Mouse (Mus musculus): ENCODE measurements around the gene Kdm5c. TPM values are rescaled to one million over a fixed set of nuclear protein-coding genes. Genes with fewer than 3 reads are reported as not detected.
A peak's percentile ranks its signal among the peaks of the same experiment; 100 is the strongest.

Gene Kdm5c
- 62.7 and 70.6 TPM in 2 replicates for polyA plus RNA-seq (2016; fragmentation: Nextera tagmentation; extraction: Ambion mirVana)

DNA sequence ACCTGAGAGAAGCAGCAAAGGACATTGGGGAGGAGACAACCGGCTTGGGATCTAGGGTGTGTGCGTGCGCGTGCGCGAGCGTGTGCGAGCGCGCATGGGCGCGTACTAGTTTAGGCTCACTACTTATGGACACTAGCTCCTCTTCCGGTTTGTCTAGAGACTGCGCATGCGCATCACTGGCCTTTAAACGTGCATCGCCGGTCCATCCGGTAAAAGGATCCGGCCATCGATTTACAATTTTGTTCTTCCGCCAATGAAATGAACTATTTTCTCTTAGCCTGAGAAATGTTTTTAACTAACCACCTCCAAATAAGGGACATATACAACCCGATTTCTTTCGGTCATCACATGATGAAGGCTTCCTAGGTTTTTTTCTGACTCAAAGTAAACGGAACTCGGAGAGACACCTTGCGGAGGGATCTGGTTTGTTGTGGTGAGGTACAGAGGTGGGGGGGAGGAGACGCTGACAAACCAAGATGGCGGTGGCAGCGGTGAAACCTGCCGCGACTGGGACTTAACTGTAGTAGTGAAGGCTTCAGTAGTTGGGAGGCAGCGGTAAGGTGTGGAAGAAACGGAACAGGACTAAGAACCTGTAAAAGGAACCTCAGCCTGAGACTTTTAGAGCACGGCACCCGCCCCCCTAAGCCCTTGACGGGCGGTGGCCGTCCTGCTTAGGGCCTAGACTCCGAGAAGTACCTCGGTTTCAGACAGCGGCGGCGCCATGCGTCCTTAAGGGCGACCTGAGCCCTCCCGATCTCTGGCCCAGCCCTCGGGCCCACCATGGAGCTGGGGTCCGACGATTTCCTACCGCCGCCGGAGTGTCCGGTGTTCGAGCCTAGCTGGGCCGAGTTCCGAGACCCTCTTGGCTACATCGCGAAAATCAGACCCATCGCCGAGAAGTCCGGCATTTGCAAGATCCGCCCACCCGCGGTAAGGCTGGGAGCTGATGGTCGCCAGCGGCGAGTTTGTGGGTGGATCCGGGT is at the start of gene Kdm5c:
Gene Kdm5c (plus strand): TSS at position 240 of the 983 bp plus-strand sequence.
- peaks cover 15% of the 10 kb centered on the region for H3K4me1 ChIP-seq (replicated peaks)
- DNase-seq (ENCODE audit: low spot score): peak; percentile 94
- peaks cover 8% of the 10 kb centered on the region for H3K27me3 ChIP-seq (ENCODE audit: insufficient read depth, poor library complexity, severe bottlenecking)
- peaks cover 17% of the 10 kb centered on the region for H3K36me3 ChIP-seq
- peak within 1 kb of the TSS; percentile 93 for H3K27ac ChIP-seq
- no peaks in the 10 kb centered on the region for H3K9me3 ChIP-seq
- peak within 1 kb of the TSS; percentile 89 for H3K4me3 ChIP-seq
- under 1% methylated on average over 69 of the region's 69 CpGs for WGBS

DNA sequence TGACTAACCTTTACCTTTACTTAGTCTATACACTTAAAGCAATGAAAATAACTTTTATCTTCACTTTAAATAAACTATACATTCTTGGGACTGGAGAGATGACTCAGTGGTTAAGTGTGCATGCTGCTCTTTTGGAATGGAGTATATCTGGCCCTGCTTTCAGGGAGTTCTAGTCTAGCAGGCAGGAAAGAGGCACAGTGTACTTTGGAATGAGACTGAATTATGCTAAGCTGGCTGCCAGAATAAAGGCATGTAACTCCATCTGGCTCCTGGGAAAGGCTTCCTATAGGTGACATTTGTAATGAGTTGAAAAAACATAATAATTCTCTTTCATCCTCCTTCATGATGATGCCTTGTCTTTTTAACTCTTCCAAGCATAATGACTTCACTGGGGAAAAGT is 45.7 kb upstream of the Kdm5c start:
- H3K4me1 ChIP-seq (replicated peaks): no peaks in the 10 kb centered on the region
- H3K36me3 ChIP-seq: no peaks in the 10 kb centered on the region
- DNase-seq (ENCODE audit: low spot score): no peak
- no peak overlapping the region for H3K27ac ChIP-seq
- H3K9me3 ChIP-seq: no peaks in the 10 kb centered on the region
- H3K27me3 ChIP-seq (ENCODE audit: insufficient read depth, poor library complexity, severe bottlenecking): peaks cover 88% of the 10 kb centered on the region
- H3K4me3 ChIP-seq: no peak overlapping the region

DNA sequence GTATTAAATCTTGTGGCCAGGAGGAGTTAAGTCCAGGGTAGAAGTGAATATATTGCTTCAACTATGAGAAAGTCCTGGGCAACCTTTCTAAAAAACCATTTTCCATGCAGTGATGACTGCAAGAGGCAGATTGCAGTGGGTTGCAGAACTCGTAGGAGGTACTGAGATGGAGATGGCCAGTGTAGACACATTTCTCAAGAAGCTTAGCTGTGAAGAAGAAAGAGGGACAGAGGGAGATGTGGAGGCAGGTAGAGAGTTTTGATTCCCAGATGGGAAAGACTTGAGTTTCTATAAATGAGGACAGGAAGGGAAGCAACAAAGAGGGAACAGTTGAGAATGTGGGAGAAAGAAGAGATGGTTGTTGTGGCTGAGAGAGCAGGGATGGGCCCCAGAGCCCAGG is 41.6 kb upstream of the Kdm5c start:
- no peaks in the 10 kb centered on the region for H3K36me3 ChIP-seq
- H3K4me3 ChIP-seq: no peak overlapping the region
- WGBS: 78% methylated on average over 1 of the region's 1 CpGs
- no peak overlapping the region for H3K27ac ChIP-seq
- no peaks in the 10 kb centered on the region for H3K9me3 ChIP-seq
- H3K27me3 ChIP-seq (ENCODE audit: insufficient read depth, poor library complexity, severe bottlenecking): peaks cover 100% of the 10 kb centered on the region
- no peaks in the 10 kb centered on the region for H3K4me1 ChIP-seq (replicated peaks)
- no peak for DNase-seq (ENCODE audit: low spot score)

DNA sequence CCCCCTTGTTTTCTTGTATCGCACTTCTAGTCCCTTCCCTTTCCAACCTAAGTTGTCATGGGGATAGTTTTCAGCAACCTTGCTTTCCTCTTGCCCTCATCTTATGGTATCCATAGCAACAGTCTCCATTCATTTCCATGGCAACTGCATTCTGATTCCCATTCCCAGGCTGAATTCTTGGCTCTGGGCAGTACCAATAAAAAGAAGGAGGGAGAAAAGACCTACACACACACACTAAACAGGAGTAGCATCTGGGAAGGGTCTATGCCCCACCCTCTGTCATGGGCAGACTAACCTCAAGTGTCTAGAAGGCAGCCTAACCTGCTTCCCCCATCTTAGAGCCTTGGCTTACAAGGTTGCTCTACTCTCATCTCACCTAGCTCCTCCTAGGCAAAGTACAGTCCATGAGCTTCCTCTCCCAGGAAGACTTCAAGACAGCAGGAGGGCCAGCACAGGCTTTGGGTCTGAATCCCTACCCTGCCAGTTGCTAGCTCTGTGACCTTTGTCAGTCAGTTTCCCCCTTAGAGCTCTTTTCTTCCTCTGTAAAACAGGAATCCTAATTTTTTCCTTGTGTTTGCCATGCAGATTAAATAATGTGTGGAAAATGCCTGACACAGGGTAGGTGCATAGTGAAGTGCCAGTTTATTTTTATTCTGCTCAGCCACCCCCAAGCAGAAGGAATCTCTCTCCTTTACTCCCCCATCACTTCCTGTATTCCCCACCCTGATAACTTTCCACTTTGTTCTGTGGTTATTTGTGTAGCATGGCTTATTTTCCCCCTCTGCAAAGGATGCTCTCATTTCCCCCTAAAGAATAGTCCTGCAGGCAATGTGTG is 34.8 kb upstream of the Kdm5c start:
- Histone ChIP-seq H3K4me3 (no peak overlapping the region; the same call in 1 of the 2 replicates), H3K9me3 (no peaks in the 10 kb centered on the region), H3K36me3 (no peaks in the 10 kb centered on the region), H3K27me3 (ENCODE audit: insufficient read depth, poor library complexity, severe bottlenecking) (peaks cover 100% of the 10 kb centered on the region), H3K4me1 (replicated peaks) (peaks cover 45% of the 10 kb centered on the region), H3K27ac (peak overlapping the region; percentile 79)
- WGBS: 58% methylated on average over 1 of the region's 1 CpGs
- DNase-seq (ENCODE audit: low spot score): peak; percentile 25

DNA sequence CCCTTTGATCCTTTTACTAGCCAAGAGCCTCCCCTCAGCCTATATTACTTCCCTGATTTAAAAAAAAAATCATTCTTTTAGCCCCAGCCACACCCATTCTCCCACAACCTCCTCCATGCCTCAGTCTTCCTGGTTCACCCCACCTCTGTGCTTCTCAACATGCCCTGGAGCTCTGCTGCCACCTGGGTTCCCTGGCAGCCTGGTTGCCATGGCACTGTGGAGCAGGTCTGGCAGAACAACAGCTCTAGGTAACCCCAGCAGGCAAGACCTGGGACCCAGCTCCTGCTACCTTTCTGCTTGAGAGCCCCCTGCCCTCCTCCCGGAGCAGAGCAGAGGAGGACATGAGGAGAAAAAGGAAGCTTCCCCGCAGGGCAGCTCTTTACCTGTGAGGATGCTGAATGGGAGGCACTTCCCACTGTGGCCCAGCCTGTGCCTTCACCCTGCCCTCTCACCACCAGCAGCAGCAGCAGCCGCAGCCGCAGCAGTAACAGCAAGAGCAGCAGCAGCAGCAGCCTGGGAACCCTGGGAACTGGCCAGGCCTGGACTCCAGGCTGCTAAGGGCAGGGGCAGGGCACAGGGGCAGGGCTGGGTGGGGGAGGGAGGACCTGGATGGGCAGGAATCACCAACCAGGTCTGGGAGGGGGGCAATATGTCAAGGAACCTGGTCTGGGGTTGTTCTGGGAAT is 30.9 kb upstream of the Kdm5c start:
- no peaks in the 10 kb centered on the region for H3K9me3 ChIP-seq
- H3K27ac ChIP-seq: peak overlapping the region; percentile 50
- no peak overlapping the region for H3K4me3 ChIP-seq
- WGBS: 28% methylated on average over 4 of the region's 4 CpGs
- peaks cover 100% of the 10 kb centered on the region for H3K27me3 ChIP-seq (ENCODE audit: insufficient read depth, poor library complexity, severe bottlenecking)
- no peaks in the 10 kb centered on the region for H3K36me3 ChIP-seq
- peaks cover 44% of the 10 kb centered on the region for H3K4me1 ChIP-seq (replicated peaks)
- DNase-seq (ENCODE audit: low spot score): peak; percentile 12

DNA sequence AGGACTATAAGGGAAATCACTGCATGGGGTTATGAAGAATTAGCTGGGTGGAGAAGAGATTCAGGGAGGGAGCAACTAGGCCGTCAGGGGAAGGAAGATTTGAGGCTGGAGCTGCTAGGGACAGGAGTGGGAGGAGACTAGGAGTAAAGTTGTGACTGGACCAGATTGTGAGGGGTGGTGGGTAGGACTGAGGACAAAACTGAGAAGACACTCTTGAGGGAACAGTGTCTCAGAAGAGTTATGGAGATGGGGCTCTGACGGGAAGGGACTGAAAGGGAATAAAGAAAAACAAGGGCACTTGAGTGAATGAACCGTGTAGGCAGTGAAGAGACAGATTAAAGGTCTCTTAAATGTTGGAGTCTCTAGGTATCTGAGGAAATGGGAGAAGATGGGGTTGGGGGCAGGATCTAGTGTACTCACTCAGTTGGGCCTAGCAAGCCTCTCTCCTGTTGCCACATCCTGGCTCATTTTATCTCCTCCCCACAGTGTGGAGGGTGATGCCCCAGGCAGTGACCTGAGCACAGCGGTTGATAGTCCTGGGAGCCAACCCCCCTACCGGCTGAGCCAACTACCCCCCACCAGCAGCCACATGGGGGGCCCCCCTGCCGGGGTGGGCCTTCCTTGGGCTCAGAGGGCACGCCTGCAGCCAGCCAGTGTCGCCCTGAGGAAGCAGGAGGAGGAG is 30.3 kb upstream of the Kdm5c start:
- Histone ChIP-seq H3K36me3 (no peaks in the 10 kb centered on the region), H3K27me3 (ENCODE audit: insufficient read depth, poor library complexity, severe bottlenecking) (peaks cover 100% of the 10 kb centered on the region), H3K4me3 (no peak overlapping the region), H3K27ac (peak overlapping the region; percentile 64), H3K9me3 (no peaks in the 10 kb centered on the region), H3K4me1 (replicated peaks) (peaks cover 37% of the 10 kb centered on the region)
- 31% methylated on average over 8 of the region's 8 CpGs for WGBS
- no peak for DNase-seq (ENCODE audit: low spot score)

DNA sequence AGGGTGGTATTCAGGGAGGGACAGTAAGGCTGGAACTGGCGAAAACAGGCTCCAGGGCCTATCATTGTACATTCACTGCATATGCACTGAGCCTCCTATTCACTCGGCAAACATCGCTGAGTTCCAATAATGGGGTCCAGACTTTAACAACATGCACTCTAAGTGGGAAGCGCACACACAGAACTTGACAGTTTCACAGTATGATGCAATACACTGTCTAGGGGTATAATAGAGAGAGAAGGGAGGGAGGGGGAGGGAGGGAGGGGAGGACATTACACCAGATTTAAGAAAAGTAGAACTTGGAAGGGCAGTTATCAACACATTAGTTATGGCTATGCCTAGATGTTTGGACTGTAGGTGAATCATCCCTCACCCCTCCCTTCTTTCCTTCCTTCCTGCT is 29.6 kb upstream of the Kdm5c start:
- 75% methylated on average over 4 of the region's 4 CpGs for WGBS
- H3K27ac ChIP-seq: peak overlapping the region; percentile 64; the same call in 1 of the 2 replicates
- peaks cover 100% of the 10 kb centered on the region for H3K27me3 ChIP-seq (ENCODE audit: insufficient read depth, poor library complexity, severe bottlenecking)
- H3K4me1 ChIP-seq (replicated peaks): peaks cover 30% of the 10 kb centered on the region
- H3K9me3 ChIP-seq: no peaks in the 10 kb centered on the region
- DNase-seq (ENCODE audit: low spot score): no peak
- H3K4me3 ChIP-seq: no peak overlapping the region
- no peaks in the 10 kb centered on the region for H3K36me3 ChIP-seq

DNA sequence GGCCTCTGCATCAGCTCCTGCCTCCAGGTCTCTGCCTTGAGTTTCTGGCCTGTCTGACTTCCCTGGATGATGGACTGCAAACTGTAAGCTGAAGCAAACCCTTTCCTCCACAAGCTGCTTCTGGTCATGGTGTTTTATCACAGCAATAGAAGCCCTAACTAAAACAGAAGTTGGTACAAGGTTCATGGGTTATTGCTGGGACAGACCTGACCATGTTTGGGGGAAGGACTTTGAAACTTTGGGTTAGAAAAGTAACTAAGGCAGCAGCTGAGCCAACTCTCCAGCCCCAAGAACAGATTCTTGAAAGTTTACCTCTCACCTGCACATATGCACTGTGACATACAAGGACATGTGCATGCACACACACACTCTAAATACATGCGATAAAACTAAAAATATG is 27.3 kb upstream of the Kdm5c start:
- no peaks in the 10 kb centered on the region for H3K36me3 ChIP-seq
- H3K9me3 ChIP-seq: no peaks in the 10 kb centered on the region
- no peak overlapping the region for H3K4me3 ChIP-seq
- H3K4me1 ChIP-seq (replicated peaks): peaks cover 24% of the 10 kb centered on the region
- H3K27me3 ChIP-seq (ENCODE audit: insufficient read depth, poor library complexity, severe bottlenecking): peaks cover 100% of the 10 kb centered on the region
- no peak for DNase-seq (ENCODE audit: low spot score)
- no peak overlapping the region for H3K27ac ChIP-seq
- 98% methylated on average over 1 of the region's 1 CpGs for WGBS

DNA sequence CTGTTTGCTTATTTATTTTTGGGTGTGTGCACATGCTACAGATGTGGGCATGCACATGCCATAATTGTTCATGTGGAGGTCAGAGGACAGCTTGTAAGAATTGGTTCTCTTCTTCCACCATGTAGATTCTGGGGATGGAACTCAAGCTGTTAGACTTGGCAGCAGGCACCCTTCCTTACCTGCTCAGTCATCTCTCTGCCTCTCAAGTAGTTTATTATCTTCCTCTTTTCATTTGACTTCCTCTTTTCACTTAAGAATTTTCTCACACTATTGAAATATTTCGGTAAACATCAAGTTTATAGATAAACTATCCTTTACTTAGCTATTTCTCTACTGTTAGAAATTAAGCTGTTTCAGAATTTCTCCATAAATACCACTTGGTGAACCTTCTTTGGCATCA is 18.1 kb upstream of the Kdm5c start:
- H3K27ac ChIP-seq: no peak overlapping the region
- H3K9me3 ChIP-seq: no peaks in the 10 kb centered on the region
- no peaks in the 10 kb centered on the region for H3K36me3 ChIP-seq
- H3K4me1 ChIP-seq (replicated peaks): no peaks in the 10 kb centered on the region
- no peak for DNase-seq (ENCODE audit: low spot score)
- no peak overlapping the region for H3K4me3 ChIP-seq
- H3K27me3 ChIP-seq (ENCODE audit: insufficient read depth, poor library complexity, severe bottlenecking): peaks cover 100% of the 10 kb centered on the region
- WGBS: 82% methylated on average over 1 of the region's 1 CpGs

DNA sequence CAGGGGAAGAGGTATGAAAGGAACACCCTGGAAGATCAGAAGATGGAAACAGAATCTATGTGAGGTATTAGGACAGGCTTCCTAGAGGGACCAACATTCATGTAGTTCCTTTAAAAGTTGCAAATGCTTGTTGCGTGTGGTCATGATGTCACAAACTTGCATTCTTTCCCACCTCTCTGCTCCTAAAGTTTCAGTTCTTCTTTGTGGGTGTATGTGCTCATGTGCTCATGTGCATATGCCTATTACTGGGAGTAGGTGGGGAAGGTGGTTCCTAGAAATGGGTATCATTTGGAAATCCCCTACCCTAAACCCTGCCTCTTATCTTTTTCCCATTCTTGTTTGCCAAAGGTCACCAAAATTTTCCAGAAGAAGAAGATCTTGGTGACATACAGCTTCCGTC is 14.3 kb upstream of the Kdm5c start:
- WGBS: 93% methylated on average over 2 of the region's 2 CpGs

DNA sequence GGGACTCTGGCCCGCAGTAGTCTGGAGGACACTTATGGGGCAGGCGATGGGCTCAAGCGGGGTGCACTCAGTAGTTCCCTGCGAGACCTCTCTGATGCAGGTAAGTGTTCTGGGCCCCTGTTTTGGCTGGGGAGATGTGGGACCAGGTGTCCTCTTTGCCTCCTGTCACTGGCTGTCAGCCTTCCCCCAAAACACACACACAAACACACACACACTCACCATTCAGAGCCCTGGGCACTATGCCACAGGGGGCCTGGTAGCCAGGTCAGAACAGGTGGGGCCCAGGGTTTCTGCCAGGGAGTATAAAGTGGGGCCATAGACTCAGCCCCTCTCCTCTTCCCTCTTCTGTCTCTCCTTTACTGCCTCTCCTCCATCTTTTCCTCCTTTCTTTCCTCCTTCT is 11.1 kb upstream of the Kdm5c start:
- no peaks in the 10 kb centered on the region for H3K36me3 ChIP-seq
- no peak overlapping the region for H3K4me3 ChIP-seq
- DNase-seq (ENCODE audit: low spot score): no peak
- H3K27ac ChIP-seq: no peak overlapping the region
- H3K4me1 ChIP-seq (replicated peaks): no peaks in the 10 kb centered on the region
- H3K27me3 ChIP-seq (ENCODE audit: insufficient read depth, poor library complexity, severe bottlenecking): peaks cover 100% of the 10 kb centered on the region
- no peaks in the 10 kb centered on the region for H3K9me3 ChIP-seq
- 81% methylated on average over 4 of the region's 4 CpGs for WGBS

More for the DNA sequence above, 14.3 kb upstream of the Kdm5c start:
- DNase-seq (ENCODE audit: low spot score): no peak
- peaks cover 100% of the 10 kb centered on the region for H3K27me3 ChIP-seq (ENCODE audit: insufficient read depth, poor library complexity, severe bottlenecking)
- H3K9me3 ChIP-seq: no peaks in the 10 kb centered on the region
- H3K36me3 ChIP-seq: no peaks in the 10 kb centered on the region
- H3K4me1 ChIP-seq (replicated peaks): no peaks in the 10 kb centered on the region
- H3K4me3 ChIP-seq: no peak overlapping the region
- H3K27ac ChIP-seq: no peak overlapping the region

DNA sequence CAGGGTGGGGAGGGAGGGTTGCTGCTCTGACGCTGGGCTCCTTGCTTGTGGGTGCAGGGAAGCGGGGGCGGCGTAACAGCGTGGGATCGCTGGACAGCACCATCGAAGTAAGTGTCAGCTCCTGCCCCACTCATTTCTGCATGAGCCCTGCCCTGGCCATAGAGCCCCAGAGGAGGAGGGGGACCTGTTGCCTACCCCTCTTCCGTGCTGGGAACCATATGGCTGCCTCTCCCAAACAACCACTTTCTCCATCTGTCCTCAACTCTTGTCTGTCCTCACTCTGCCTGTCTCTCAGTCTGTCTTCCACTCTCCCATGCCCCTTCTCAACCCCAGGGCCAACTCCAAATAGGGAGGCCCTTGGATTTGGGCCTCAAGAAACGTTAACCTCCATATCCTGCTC is 10.6 kb upstream of the Kdm5c start:
- no peak overlapping the region for H3K4me3 ChIP-seq
- peaks cover 100% of the 10 kb centered on the region for H3K27me3 ChIP-seq (ENCODE audit: insufficient read depth, poor library complexity, severe bottlenecking)
- no peaks in the 10 kb centered on the region for H3K9me3 ChIP-seq
- H3K4me1 ChIP-seq (replicated peaks): no peaks in the 10 kb centered on the region
- no peak overlapping the region for H3K27ac ChIP-seq
- no peaks in the 10 kb centered on the region for H3K36me3 ChIP-seq
- no peak for DNase-seq (ENCODE audit: low spot score)
- 65% methylated on average over 9 of the region's 9 CpGs for WGBS
